Mouse (Mus musculus): ENCODE data around the gene D6Ertd527e. TPM values are rescaled to one million over a fixed set of nuclear protein-coding genes. Genes with fewer than 3 reads are reported as not detected.

The D6Ertd527e gene
- polyA plus RNA-seq, 1 experiment: 1.4 TPM

- TF ChIP-seq CTCF (IDR thresholded peaks at IDR 0.05; ENCODE audit: borderline replicate concordance, control insufficient read depth, extremely low read depth, insufficient read depth, low read length, poor library complexity) (no peak), POLR2A (IDR thresholded peaks at IDR 0.05; ENCODE audit: control insufficient read depth, extremely low read depth, insufficient read depth, low read length, poor library complexity) (no peak)
- Histone ChIP-seq H3K4me1 (replicated peaks; ENCODE audit: control insufficient read depth, insufficient read depth, low read length) (peaks cover 12% of the 10 kb centered on the region), H3K27ac (ENCODE audit: control insufficient read depth, insufficient read depth, low read length) (no peak overlapping the region), H3K27me3 (ENCODE audit: control insufficient read depth, insufficient read depth, low read length) (no peaks in the 10 kb centered on the region), H3K36me3 (ENCODE audit: control insufficient read depth, insufficient read depth, low read length) (no peaks in the 10 kb centered on the region), H3K4me3 (ENCODE audit: control insufficient read depth, insufficient read depth, low read length) (no peak overlapping the region)
- WGBS: 88% methylated on average over 1 of the region's 1 CpGs
- DNase-seq: no peak
Observed at GRCm38 (mm10) chr6:87131078-87131477, 26.5 kb downstream of the D6Ertd527e start.

GRCm38 (mm10) chr6:87133520-87133919 lies 29.0 kb downstream of the D6Ertd527e start:
- no peaks in the 10 kb centered on the region for H3K36me3 ChIP-seq (ENCODE audit: control insufficient read depth, insufficient read depth, low read length)
- no peak for DNase-seq
- H3K4me1 ChIP-seq (replicated peaks; ENCODE audit: control insufficient read depth, insufficient read depth, low read length): peaks cover 12% of the 10 kb centered on the region
- H3K27ac ChIP-seq (ENCODE audit: control insufficient read depth, insufficient read depth, low read length): no peak overlapping the region
- no peak overlapping the region for H3K4me3 ChIP-seq (ENCODE audit: control insufficient read depth, insufficient read depth, low read length)
- no peaks in the 10 kb centered on the region for H3K27me3 ChIP-seq (ENCODE audit: control insufficient read depth, insufficient read depth, low read length)
- TF ChIP-seq CTCF (IDR thresholded peaks at IDR 0.05; ENCODE audit: borderline replicate concordance, control insufficient read depth, extremely low read depth, insufficient read depth, low read length, poor library complexity) (no peak), POLR2A (IDR thresholded peaks at IDR 0.05; ENCODE audit: control insufficient read depth, extremely low read depth, insufficient read depth, low read length, poor library complexity) (no peak)
- WGBS: 96% methylated on average over 3 of the region's 3 CpGs

- Histone ChIP-seq H3K4me3 (ENCODE audit: control insufficient read depth, insufficient read depth, low read length) (no peak overlapping the region), H3K27me3 (ENCODE audit: control insufficient read depth, insufficient read depth, low read length) (no peaks in the 10 kb centered on the region), H3K27ac (ENCODE audit: control insufficient read depth, insufficient read depth, low read length) (no peak overlapping the region), H3K4me1 (replicated peaks; ENCODE audit: control insufficient read depth, insufficient read depth, low read length) (peaks cover 12% of the 10 kb centered on the region), H3K36me3 (ENCODE audit: control insufficient read depth, insufficient read depth, low read length) (no peaks in the 10 kb centered on the region)
- 96% methylated on average over 12 of the region's 12 CpGs for WGBS
- DNase-seq: no peak
- TF ChIP-seq CTCF (IDR thresholded peaks at IDR 0.05; ENCODE audit: borderline replicate concordance, control insufficient read depth, extremely low read depth, insufficient read depth, low read length, poor library complexity): no peak
- TF ChIP-seq POLR2A (IDR thresholded peaks at IDR 0.05; ENCODE audit: control insufficient read depth, extremely low read depth, insufficient read depth, low read length, poor library complexity): no peak
Observed at GRCm38 (mm10) chr6:87133966-87134546, 29.5 kb downstream of the D6Ertd527e start.

GRCm38 (mm10) chr6:87138479-87138878 lies 33.9 kb downstream of the D6Ertd527e start:
- Histone ChIP-seq H3K4me1 (replicated peaks; ENCODE audit: control insufficient read depth, insufficient read depth, low read length) (0 out of 2 replicates have a peak, but pooled peaks cover 2% of the 10 kb centered on the region), H3K4me3 (ENCODE audit: control insufficient read depth, insufficient read depth, low read length) (no peak overlapping the region), H3K27me3 (ENCODE audit: control insufficient read depth, insufficient read depth, low read length) (no peaks in the 10 kb centered on the region), H3K36me3 (ENCODE audit: control insufficient read depth, insufficient read depth, low read length) (no peaks in the 10 kb centered on the region), H3K27ac (ENCODE audit: control insufficient read depth, insufficient read depth, low read length) (no peak overlapping the region)
- TF ChIP-seq CTCF (IDR thresholded peaks at IDR 0.05; ENCODE audit: borderline replicate concordance, control insufficient read depth, extremely low read depth, insufficient read depth, low read length, poor library complexity) (no peak), POLR2A (IDR thresholded peaks at IDR 0.05; ENCODE audit: control insufficient read depth, extremely low read depth, insufficient read depth, low read length, poor library complexity) (no peak)
- no peak for DNase-seq
- WGBS: 85% methylated on average over 5 of the region's 5 CpGs

GRCm38 (mm10) chr6:87139796-87140553 lies 35.4 kb downstream of the D6Ertd527e start:
- WGBS: 92% methylated on average over 12 of the region's 12 CpGs
- DNase-seq: no peak
- Histone ChIP-seq H3K36me3 (ENCODE audit: control insufficient read depth, insufficient read depth, low read length) (no peaks in the 10 kb centered on the region), H3K27me3 (ENCODE audit: control insufficient read depth, insufficient read depth, low read length) (no peaks in the 10 kb centered on the region), H3K4me1 (replicated peaks; ENCODE audit: control insufficient read depth, insufficient read depth, low read length) (0 out of 2 replicates have a peak, but pooled peaks cover 2% of the 10 kb centered on the region), H3K4me3 (ENCODE audit: control insufficient read depth, insufficient read depth, low read length) (no peak overlapping the region), H3K27ac (ENCODE audit: control insufficient read depth, insufficient read depth, low read length) (no peak overlapping the region)
- no peak for TF ChIP-seq POLR2A (IDR thresholded peaks at IDR 0.05; ENCODE audit: control insufficient read depth, extremely low read depth, insufficient read depth, low read length, poor library complexity)
- TF ChIP-seq CTCF (IDR thresholded peaks at IDR 0.05; ENCODE audit: borderline replicate concordance, control insufficient read depth, extremely low read depth, insufficient read depth, low read length, poor library complexity): no peak

- 92% methylated on average over 5 of the region's 5 CpGs for WGBS
- Histone ChIP-seq H3K4me1 (replicated peaks; ENCODE audit: control insufficient read depth, insufficient read depth, low read length) (peaks cover 12% of the 10 kb centered on the region), H3K36me3 (ENCODE audit: control insufficient read depth, insufficient read depth, low read length) (no peaks in the 10 kb centered on the region), H3K4me3 (ENCODE audit: control insufficient read depth, insufficient read depth, low read length) (no peak overlapping the region), H3K27me3 (ENCODE audit: control insufficient read depth, insufficient read depth, low read length) (no peaks in the 10 kb centered on the region), H3K27ac (ENCODE audit: control insufficient read depth, insufficient read depth, low read length) (no peak overlapping the region)
- TF ChIP-seq POLR2A (IDR thresholded peaks at IDR 0.05; ENCODE audit: control insufficient read depth, extremely low read depth, insufficient read depth, low read length, poor library complexity) (no peak), CTCF (IDR thresholded peaks at IDR 0.05; ENCODE audit: borderline replicate concordance, control insufficient read depth, extremely low read depth, insufficient read depth, low read length, poor library complexity) (no peak)
- DNase-seq: no peak
Observed at GRCm38 (mm10) chr6:87142239-87142638, 37.7 kb downstream of the D6Ertd527e start.
